8 mouse cellular contexts compared by ENCODE assay signal in the genomic region with DNA sequence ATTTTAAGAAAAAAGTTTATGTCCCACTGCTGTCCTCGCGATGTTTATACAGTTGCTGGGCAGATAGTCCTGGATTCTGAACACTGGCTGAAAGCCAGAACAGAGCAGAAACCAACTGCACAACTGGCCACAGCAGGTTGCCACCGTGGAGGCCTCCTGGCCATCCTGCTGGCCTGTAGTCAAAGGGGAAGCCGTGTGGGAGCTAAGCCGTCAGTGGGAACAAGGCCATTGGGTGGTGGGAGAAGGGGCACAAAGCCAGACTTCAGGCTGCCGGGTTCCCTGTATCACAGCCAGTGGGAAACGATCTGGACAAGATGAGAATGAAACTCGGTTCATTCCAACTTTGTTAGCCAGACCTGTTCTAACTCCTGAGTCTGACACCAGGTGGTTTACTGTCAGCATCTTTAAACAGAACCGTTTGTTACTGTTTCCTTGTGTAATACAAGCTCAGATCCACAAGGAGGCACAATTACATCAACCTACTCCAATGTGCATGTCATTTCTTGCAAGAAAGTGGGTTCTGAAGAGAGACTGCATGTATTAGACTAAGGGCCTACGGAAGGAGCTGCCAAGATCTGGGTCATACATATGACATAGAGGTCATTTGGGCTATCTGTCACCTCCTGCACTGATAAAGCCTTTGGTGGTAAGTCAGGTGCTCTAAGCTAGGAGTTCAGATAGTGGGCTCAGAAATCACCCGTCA. TPM values are rescaled to one million over a fixed set of nuclear protein-coding genes. Genes with fewer than 3 reads are reported as not detected.
DNase-seq lines count a peak whose midpoint lies in the region; ATAC-seq lines count a peak whose summit lies in the region.

No protein-coding gene starts in this region.

- no peak overlapping the region for H3K9ac ChIP-seq in kidney, embryonic 16.5 days (replicated peaks; ENCODE audit: low read length)
- H3K9ac ChIP-seq in kidney, embryonic 14.5 days (ENCODE audit: low read depth, low read length), result no peak overlapping the region
- H3K9ac ChIP-seq in liver, embryonic 11.5 days (ENCODE audit: low read depth, low read length), result no peak overlapping the region

- 0 out of 2 replicates have a peak, but pooled peaks have one; percentile 46 for ATAC-seq in kidney, embryonic 16.5 days (ENCODE audit: low FRiP score, low TSS enrichment)
- no peak for ATAC-seq in kidney, embryonic 14.5 days (ENCODE audit: low FRiP score, low TSS enrichment)
- no peak; the same call in 1 of the 2 replicates for ATAC-seq in liver, embryonic 11.5 days (replicated peaks; ENCODE audit: low FRiP score)

- no peak overlapping the region for H3K27ac ChIP-seq in kidney, embryonic 16.5 days (ENCODE audit: low read length)
- H3K27ac ChIP-seq in kidney, embryonic 14.5 days (ENCODE audit: low read depth, low read length), result no peak overlapping the region
- H3K27ac ChIP-seq in liver, embryonic 11.5 days (ENCODE audit: low read depth, low read length), result no peak overlapping the region

- DNase-seq in MN1 (ENCODE audit: low spot score), result peak; percentile 24
- peak; percentile 13 to 20 for DNase-seq in cerebellum, postnatal 25 days
- DNase-seq in liver, embryonic 11.5 days (ENCODE audit: low spot score), result no peak
- peak; percentile 32 for DNase-seq in splenic B cell, adult 2 months (ENCODE audit: low read depth, low spot score)
- DNase-seq in thymus, adult 18-20 months, result no peak
- DNase-seq in spleen, adult 18-20 months, result no peak

- H3K27me3 ChIP-seq in kidney, embryonic 16.5 days (ENCODE audit: insufficient read depth, low read length), result 0 out of 2 replicates have a peak, but pooled peaks cover 3% of the 10 kb centered on the region
- H3K27me3 ChIP-seq in kidney, embryonic 14.5 days (ENCODE audit: control insufficient read depth, insufficient read depth, low read length), result no peaks in the 10 kb centered on the region
- no peaks in the 10 kb centered on the region for H3K27me3 ChIP-seq in liver, embryonic 11.5 days (replicated peaks; ENCODE audit: control insufficient read depth, insufficient read depth, low read length)
- H3K27me3 ChIP-seq in splenic B cell, adult 2 months (ENCODE audit: control insufficient read depth, insufficient read depth, low read length, poor library complexity, severe bottlenecking), result no peaks in the 10 kb centered on the region

- H3K4me1 ChIP-seq in kidney, embryonic 16.5 days (ENCODE audit: insufficient read depth, low read length), result no peaks in the 10 kb centered on the region
- H3K4me1 ChIP-seq in kidney, embryonic 14.5 days (ENCODE audit: control insufficient read depth, insufficient read depth, low read length), result no peaks in the 10 kb centered on the region
- no peaks in the 10 kb centered on the region for H3K4me1 ChIP-seq in liver, embryonic 11.5 days (replicated peaks; ENCODE audit: control insufficient read depth, insufficient read depth, low read length)

- WGBS in kidney, embryonic 16.5 days, result 61% methylated on average over 11 of the region's 11 CpGs
- 61% methylated on average over 11 of the region's 11 CpGs for WGBS in kidney, embryonic 14.5 days
- whole genome bisulfite sequencing in liver, embryonic 11.5 days, result 55% methylated on average over 11 of the region's 11 CpGs

- no peak overlapping the region for H3K4me2 ChIP-seq in kidney, embryonic 16.5 days (replicated peaks; ENCODE audit: low read depth, low read length)
- no peak overlapping the region for H3K4me2 ChIP-seq in kidney, embryonic 14.5 days (replicated peaks; ENCODE audit: low read depth, low read length)
- peak overlapping the region; percentile 39 for H3K4me2 ChIP-seq in liver, embryonic 11.5 days

- H3K4me3 ChIP-seq in kidney, embryonic 16.5 days (ENCODE audit: low read length), result no peak overlapping the region
- no peak overlapping the region for H3K4me3 ChIP-seq in kidney, embryonic 14.5 days (ENCODE audit: low read length)
- no peak overlapping the region for H3K4me3 ChIP-seq in liver, embryonic 11.5 days (ENCODE audit: low read depth, low read length)

- H3K9me3 ChIP-seq in kidney, embryonic 16.5 days (ENCODE audit: low read length), result no peaks in the 10 kb centered on the region
- no peaks in the 10 kb centered on the region for H3K9me3 ChIP-seq in kidney, embryonic 14.5 days (ENCODE audit: control insufficient read depth, low read length)
- H3K9me3 ChIP-seq in liver, embryonic 11.5 days (ENCODE audit: control insufficient read depth, low read length), result no peaks in the 10 kb centered on the region

- no peaks in the 10 kb centered on the region for H3K36me3 ChIP-seq in kidney, embryonic 16.5 days (ENCODE audit: insufficient read depth, low read length)
- H3K36me3 ChIP-seq in kidney, embryonic 14.5 days (ENCODE audit: control insufficient read depth, insufficient read depth, low read length), result no peaks in the 10 kb centered on the region
- H3K36me3 ChIP-seq in liver, embryonic 11.5 days (ENCODE audit: control insufficient read depth, insufficient read depth, low read length), result no peaks in the 10 kb centered on the region
- H3K36me3 ChIP-seq in splenic B cell, adult 2 months (ENCODE audit: control insufficient read depth, insufficient read depth, low read length, poor library complexity, severe bottlenecking), result no peaks in the 10 kb centered on the region

RNA-seq across cellular contexts. Expression of gene Lrrc9, which starts 19.7 kb away (rescaled TPM):
- polyA plus RNA-seq in kidney, embryonic 16.5 days (2015; fragmentation: Nextera tagmentation; extraction: Ambion mirVana), result 0.20 and 0.55 TPM in 2 replicates
- 0.80 and 0.96 TPM in 2 replicates for polyA plus RNA-seq in kidney, embryonic 14.5 days (2014; fragmentation: Nextera tagmentation; extraction: Ambion mirVana)
- polyA plus RNA-seq in liver, embryonic 11.5 days (2014; fragmentation: Nextera tagmentation; extraction: Ambion mirVana), result 0.34 and 0.58 TPM in 2 replicates

RNA-seq across cellular contexts. Expression of gene Rtn1, which starts 52.5 kb away (rescaled TPM):
- 9.4 and 15.4 TPM in 2 replicates for polyA plus RNA-seq in kidney, embryonic 16.5 days (2015; fragmentation: Nextera tagmentation; extraction: Ambion mirVana)
- 3.2 and 3.6 TPM in 2 replicates for polyA plus RNA-seq in kidney, embryonic 14.5 days (2014; fragmentation: Nextera tagmentation; extraction: Ambion mirVana)
- 3.6 and 4.3 TPM in 2 replicates for polyA plus RNA-seq in liver, embryonic 11.5 days (2014; fragmentation: Nextera tagmentation; extraction: Ambion mirVana)

Comparison
In these comparisons a context has a peak if more than half of its experiments do, and no peak if none do; other contexts are left out.
1. DNase-seq: peak in MN1 (single experiment), cerebellum, postnatal 25 days (2 of 2) and splenic B cell, adult 2 months (single experiment); none in liver, embryonic 11.5 days (single experiment), thymus, adult 18-20 months (0 of 2) and spleen, adult 18-20 months (0 of 2).